Mouse (Mus musculus): Measurements from ENCODE around the gene Cacna1c. TPM values are rescaled to one million over a fixed set of nuclear protein-coding genes. Genes with fewer than 3 reads are reported as not detected.
A peak's percentile ranks its signal among the peaks of the same experiment; 100 is the strongest.

Cacna1c gene
- total RNA-seq, 2 experiments from 2014 or later = 52.3 to 81.7 TPM

GRCm38 (mm10) chr6:119176103-119176502 is 20.1 kb downstream of the Cacna1c start:
- intact Hi-C loops (cut with DNase I) = loop anchor here (5.0 kb wide), 2 partner anchors 69 to 254 kb away; no protein-coding TSS in a partner anchor
- DNase-seq (ENCODE audit: low spot score in 2 of 2) = no peak

GRCm38 (mm10) chr6:119175078-119175853 is 21.0 kb downstream of the Cacna1c start, which contains the start of gene Dcp1b:
TSS of gene Dcp1b (plus strand) at chr6:119175253.
- peak; percentile 83 to 90 for DNase-seq (ENCODE audit: low spot score in 2 of 2)
- intact Hi-C loops (cut with DNase I) = loop anchor here (5.0 kb wide), 2 partner anchors 68 to 253 kb away; no protein-coding TSS in a partner anchor

GRCm38 (mm10) chr6:119174307-119175074 is 21.7 kb downstream of the Cacna1c start:
- intact Hi-C loops (cut with DNase I) = loop anchor here (5.0 kb wide), 2 partner anchors 67 to 252 kb away; no protein-coding TSS in a partner anchor
- DNase-seq (ENCODE audit: low spot score in 2 of 2) = no peak

GRCm38 (mm10) chr6:119165677-119166076 is 30.5 kb downstream of the Cacna1c start:
- no peak for DNase-seq (ENCODE audit: low spot score in 2 of 2)
- intact Hi-C loops (cut with DNase I) = no loop called here

- DNase-seq (ENCODE audit: low spot score in 2 of 2) = no peak
- intact Hi-C loops (cut with DNase I) = no loop called here
Observed at GRCm38 (mm10) chr6:119145109-119145508, 51.1 kb downstream of the Cacna1c start.

GRCm38 (mm10) chr6:119139561-119139960 is 56.7 kb downstream of the Cacna1c start:
- intact Hi-C loops (cut with DNase I) = no loop called here
- no peak for DNase-seq (ENCODE audit: low spot score in 2 of 2)

GRCm38 (mm10) chr6:119137768-119138167 is 58.5 kb downstream of the Cacna1c start:
- DNase-seq (ENCODE audit: low spot score in 2 of 2) = no peak
- intact Hi-C loops (cut with DNase I) = no loop called here

GRCm38 (mm10) chr6:119132863-119133262 is 63.4 kb downstream of the Cacna1c start:
- no peak for DNase-seq (ENCODE audit: low spot score in 2 of 2)
- intact Hi-C loops (cut with DNase I) = no loop called here

GRCm38 (mm10) chr6:119132111-119132735 is 64.0 kb downstream of the Cacna1c start:
- no peak for DNase-seq (ENCODE audit: low spot score in 2 of 2)
- intact Hi-C loops (cut with DNase I) = no loop called here

- intact Hi-C loops (cut with DNase I) = loop anchor here (5.0 kb wide), 1 partner anchor 218 kb away; no protein-coding TSS in a partner anchor
- no peak for DNase-seq (ENCODE audit: low spot score in 2 of 2)
Observed at GRCm38 (mm10) chr6:119129664-119130063, 66.6 kb downstream of the Cacna1c start.

GRCm38 (mm10) chr6:119128521-119128920 is 67.7 kb downstream of the Cacna1c start:
- intact Hi-C loops (cut with DNase I) = loop anchor here (5.0 kb wide), 1 partner anchor 219 kb away; no protein-coding TSS in a partner anchor
- no peak for DNase-seq (ENCODE audit: low spot score in 2 of 2)

GRCm38 (mm10) chr6:119128076-119128475 is 68.1 kb downstream of the Cacna1c start:
- intact Hi-C loops (cut with DNase I) = loop anchor here (5.0 kb wide), 1 partner anchor 219 kb away; no protein-coding TSS in a partner anchor
- no peak for DNase-seq (ENCODE audit: low spot score in 2 of 2)

GRCm38 (mm10) chr6:119126991-119127390 is 69.2 kb downstream of the Cacna1c start:
- intact Hi-C loops (cut with DNase I) = loop anchor here (5.0 kb wide), 1 partner anchor 220 kb away; no protein-coding TSS in a partner anchor
- DNase-seq (ENCODE audit: low spot score in 2 of 2) = no peak

- DNase-seq (ENCODE audit: low spot score in 2 of 2) = no peak
- intact Hi-C loops (cut with DNase I) = loop anchor here (10.0 kb wide), 1 partner anchor 316 kb away; no protein-coding TSS in a partner anchor
Observed at GRCm38 (mm10) chr6:119118371-119118770, 77.8 kb downstream of the Cacna1c start.

- intact Hi-C loops (cut with DNase I) = loop anchor here (10.0 kb wide), 1 partner anchor 319 kb away; no protein-coding TSS in a partner anchor
- no peak for DNase-seq (ENCODE audit: low spot score in 2 of 2)
Observed at GRCm38 (mm10) chr6:119116290-119116689, 79.9 kb downstream of the Cacna1c start.

- intact Hi-C loops (cut with DNase I) = loop anchor here (10.0 kb wide), 1 partner anchor 321 kb away; no protein-coding TSS in a partner anchor
Observed at GRCm38 (mm10) chr6:119113362-119113761, 82.9 kb downstream of the Cacna1c start.

GRCm38 (mm10) chr6:119110369-119110768 is 85.8 kb downstream of the Cacna1c start:
- intact Hi-C loops (cut with DNase I) = loop anchor here (10.0 kb wide), 1 partner anchor 324 kb away; no protein-coding TSS in a partner anchor
- DNase-seq (ENCODE audit: low spot score in 2 of 2) = no peak

More at GRCm38 (mm10) chr6:119113362-119113761, 82.9 kb downstream of the Cacna1c start:
- no peak for DNase-seq (ENCODE audit: low spot score in 2 of 2)

- DNase-seq (ENCODE audit: low spot score in 2 of 2) = peak; percentile 72 to 76
- intact Hi-C loops (cut with DNase I) = loop anchor here (5.0 kb wide), 5 partner anchors 69 to 481 kb away; partner anchors contain the start of gene Dcp1b
Observed at GRCm38 (mm10) chr6:119108466-119109394, 87.5 kb downstream of the Cacna1c start.
